Mouse (Mus musculus): ENCODE measurements around the gene Cacnb2. TPM values are rescaled to one million over a fixed set of nuclear protein-coding genes. Genes with fewer than 3 reads are reported as not detected.

Cacnb2 gene
- total RNA-seq, 2 experiments from 2014 or later, result 0.70 TPM; not detected in 1

GRCm38 (mm10) chr2:14850831-14851230 is 247.9 kb downstream of the Cacnb2 start:
- ATAC-seq (replicated peaks; ENCODE audit: low FRiP score, low TSS enrichment, poor library complexity, severe bottlenecking), result no peak

GRCm38 (mm10) chr2:14851383-14851782 is 248.5 kb downstream of the Cacnb2 start:
- peak; percentile 73 for ATAC-seq (replicated peaks; ENCODE audit: low FRiP score, low TSS enrichment, poor library complexity, severe bottlenecking)

- ATAC-seq (replicated peaks; ENCODE audit: low FRiP score, low TSS enrichment, poor library complexity, severe bottlenecking), result no peak
Measured at GRCm38 (mm10) chr2:14854054-14854453, 251.2 kb downstream of the Cacnb2 start.

GRCm38 (mm10) chr2:14858301-14858700 is 255.4 kb downstream of the Cacnb2 start:
- ATAC-seq (replicated peaks; ENCODE audit: low FRiP score, low TSS enrichment, poor library complexity, severe bottlenecking), result no peak

GRCm38 (mm10) chr2:14860350-14860749 is 257.5 kb downstream of the Cacnb2 start:
- ATAC-seq (replicated peaks; ENCODE audit: low FRiP score, low TSS enrichment, poor library complexity, severe bottlenecking), result no peak

GRCm38 (mm10) chr2:14861613-14862012 is 258.7 kb downstream of the Cacnb2 start:
- ATAC-seq (replicated peaks; ENCODE audit: low FRiP score, low TSS enrichment, poor library complexity, severe bottlenecking), result no peak

- no peak for ATAC-seq (replicated peaks; ENCODE audit: low FRiP score, low TSS enrichment, poor library complexity, severe bottlenecking)
Measured at GRCm38 (mm10) chr2:14862981-14863380, 260.1 kb downstream of the Cacnb2 start.

- no peak for ATAC-seq (replicated peaks; ENCODE audit: low FRiP score, low TSS enrichment, poor library complexity, severe bottlenecking)
Measured at GRCm38 (mm10) chr2:14873116-14873515, 270.2 kb downstream of the Cacnb2 start.

- ATAC-seq (replicated peaks; ENCODE audit: low FRiP score, low TSS enrichment, poor library complexity, severe bottlenecking), result no peak
Measured at GRCm38 (mm10) chr2:14873701-14874181, 270.9 kb downstream of the Cacnb2 start.

GRCm38 (mm10) chr2:14874281-14875037 is 271.6 kb downstream of the Cacnb2 start:
- ATAC-seq (replicated peaks; ENCODE audit: low FRiP score, low TSS enrichment, poor library complexity, severe bottlenecking), result no peak

GRCm38 (mm10) chr2:14875121-14875520 is 272.2 kb downstream of the Cacnb2 start:
- ATAC-seq (replicated peaks; ENCODE audit: low FRiP score, low TSS enrichment, poor library complexity, severe bottlenecking), result no peak

- no peak for ATAC-seq (replicated peaks; ENCODE audit: low FRiP score, low TSS enrichment, poor library complexity, severe bottlenecking)
Measured at GRCm38 (mm10) chr2:14875616-14876015, 272.7 kb downstream of the Cacnb2 start.

GRCm38 (mm10) chr2:14878953-14879352 is 276.1 kb downstream of the Cacnb2 start:
- ATAC-seq (replicated peaks; ENCODE audit: low FRiP score, low TSS enrichment, poor library complexity, severe bottlenecking), result no peak

- ATAC-seq (replicated peaks; ENCODE audit: low FRiP score, low TSS enrichment, poor library complexity, severe bottlenecking), result no peak
Measured at GRCm38 (mm10) chr2:14883460-14883859, 280.6 kb downstream of the Cacnb2 start.

- no peak for ATAC-seq (replicated peaks; ENCODE audit: low FRiP score, low TSS enrichment, poor library complexity, severe bottlenecking)
Measured at GRCm38 (mm10) chr2:14888406-14889195, 285.7 kb downstream of the Cacnb2 start.

- ATAC-seq (replicated peaks; ENCODE audit: low FRiP score, low TSS enrichment, poor library complexity, severe bottlenecking), result no peak
Measured at GRCm38 (mm10) chr2:14903837-14904236, 300.9 kb downstream of the Cacnb2 start.

- no peak for ATAC-seq (replicated peaks; ENCODE audit: low FRiP score, low TSS enrichment, poor library complexity, severe bottlenecking)
Measured at GRCm38 (mm10) chr2:14904865-14905264, 302.0 kb downstream of the Cacnb2 start.

GRCm38 (mm10) chr2:14907124-14907925 is 304.4 kb downstream of the Cacnb2 start:
- no peak for ATAC-seq (replicated peaks; ENCODE audit: low FRiP score, low TSS enrichment, poor library complexity, severe bottlenecking)

GRCm38 (mm10) chr2:14917585-14918247 is 314.8 kb downstream of the Cacnb2 start:
- ATAC-seq (replicated peaks; ENCODE audit: low FRiP score, low TSS enrichment, poor library complexity, severe bottlenecking), result no peak

Data from megakaryocyte-erythroid progenitor cell, adult 5-6 weeks (primary cell).